Mouse (Mus musculus) liver, adult 2 months (tissue): ENCODE results near the gene Aes.

Source experiments
- CTCF ChIP-seq: fragments of 200-500 bp; IDR thresholded peaks from 2 replicates; pipeline ENCODE4 v1.5.1; 2011; ENCODE audit warnings: low read depth, low read length, control low read depth
- POLR2A ChIP-seq: fragments of 200-500 bp; IDR thresholded peaks from 2 replicates; pipeline ENCODE4 v1.6.1; 2011; ENCODE audit warnings: low read length, control low read depth; ENCODE audit not compliant: insufficient read depth; ENCODE audit errors: extremely low read depth

DNA sequence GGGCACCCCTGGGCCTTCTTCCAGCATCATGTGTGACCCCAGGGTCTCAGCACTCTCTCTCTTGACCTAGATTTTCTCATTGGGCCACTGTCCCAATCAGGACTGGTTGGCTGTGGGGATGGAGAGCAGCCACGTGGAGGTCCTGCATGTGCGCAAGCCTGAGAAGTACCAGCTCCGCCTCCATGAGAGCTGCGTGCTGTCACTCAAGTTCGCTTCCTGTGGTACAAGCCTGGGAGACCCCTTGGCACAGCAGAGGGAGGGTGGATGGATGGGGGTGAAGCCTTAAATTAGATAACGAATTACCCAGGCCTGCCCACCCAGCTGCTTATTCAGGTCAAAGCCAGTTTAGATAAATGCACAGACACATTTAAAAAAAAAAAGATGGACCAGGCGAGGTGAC, 29.5 kb downstream of the Aes start:
- TF ChIP-seq CTCF, result no peak
- TF ChIP-seq POLR2A, result no peak
